Mouse (Mus musculus): Measurements from ENCODE around the gene Ercc4.
A peak's percentile ranks its signal among the peaks of the same experiment; 100 is the strongest.

Gene Ercc4

DNA sequence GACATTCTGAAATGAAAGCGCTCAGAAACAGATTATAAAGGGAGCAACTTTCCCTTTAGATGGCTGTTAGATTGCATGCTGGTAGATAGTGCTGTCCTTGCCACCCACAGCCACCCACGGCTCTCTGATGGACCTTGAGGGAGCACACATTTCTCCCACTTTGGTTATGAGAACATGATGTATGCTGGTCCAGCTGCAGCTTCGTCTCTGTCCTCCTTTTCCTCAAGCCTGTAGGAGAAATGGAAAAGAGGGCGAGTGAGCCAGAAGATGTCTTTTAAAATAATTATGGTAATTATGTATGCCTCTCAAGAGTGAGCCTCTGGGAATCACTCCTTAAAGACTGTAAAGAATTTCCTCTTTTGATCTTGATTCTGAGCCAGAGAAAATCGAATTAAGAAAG, 87.1 kb downstream of the Ercc4 start:
- DNase-seq (ENCODE audit: low spot score in 2 of 2), result peak in 1 of 2 experiments; percentile 53

DNA sequence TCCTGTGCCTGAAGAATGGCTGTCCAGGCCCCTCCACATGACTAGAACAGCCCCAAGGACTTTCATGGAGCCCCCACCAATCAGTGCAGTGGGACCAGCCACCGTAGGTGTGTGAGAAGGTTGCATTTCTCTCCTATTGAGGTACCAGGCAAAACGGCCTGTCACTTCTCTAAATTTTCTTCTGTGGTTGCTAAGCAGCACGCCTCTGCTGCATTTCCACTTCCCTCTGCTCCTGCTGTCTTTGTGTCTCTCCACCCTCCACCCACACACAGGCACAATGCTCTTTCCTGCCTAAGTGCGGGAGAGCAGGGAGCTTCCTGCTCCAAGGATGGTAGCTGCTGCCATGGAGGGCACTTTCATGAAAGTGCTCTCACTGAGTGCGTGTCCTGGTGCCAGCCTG, 87.8 kb downstream of the Ercc4 start:
- DNase-seq (ENCODE audit: low spot score in 2 of 2), result peak; percentile 44 to 67

DNA sequence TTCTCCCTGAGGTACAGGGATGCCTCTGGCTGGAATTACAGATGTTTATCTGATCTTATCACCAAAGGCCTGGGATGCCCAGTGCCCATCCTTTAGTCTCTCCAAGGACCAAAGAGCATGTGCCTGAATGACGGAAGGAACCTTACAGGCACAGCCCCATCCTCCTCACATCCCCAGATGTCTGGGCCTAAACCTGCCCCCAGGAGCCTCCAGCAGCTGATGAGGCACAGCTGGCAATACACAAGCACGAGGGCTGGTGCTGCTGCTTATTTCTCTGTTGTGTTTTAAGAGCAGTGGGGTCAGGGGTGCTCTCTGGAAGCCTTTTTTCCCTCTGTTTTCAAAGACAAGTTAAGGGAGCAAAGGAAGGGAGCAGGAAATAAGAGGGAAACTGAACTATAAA, 89.7 kb downstream of the Ercc4 start:
- no peak for DNase-seq (ENCODE audit: low spot score in 2 of 2)
